Mouse (Mus musculus) limb, embryonic 11.5 days (tissue): Measurements from ENCODE around the gene St6galnac3. TPM values are rescaled to one million over a fixed set of nuclear protein-coding genes. Genes with fewer than 3 reads are reported as not detected.

Experiments
- ATAC-seq: fragments of 200-750 bp; cut with Nextera tagmentation; 2 replicates; pipeline ENCODE4 v1.8.0; 2017; ENCODE audit warnings: low read depth; ENCODE audit not compliant: insufficient number of reproducible peaks, low FRiP score, low TSS enrichment
- DNase-seq: peaks from one replicate; pipeline ENCODE4 v3.0.0-alpha.2; 2015; ENCODE audit warnings: low spot score
- H3K27ac ChIP-seq: fragments of 300-500 bp; sonication (generic); replicated peaks from 2 replicates; pipeline ENCODE4 v1.5.1; 2014; ENCODE audit warnings: low read depth, mild to moderate bottlenecking, low read length
- H3K27me3 ChIP-seq: fragments of 300-500 bp; sonication (generic); 2 replicates; pipeline ENCODE4 v1.6.1; 2014; ENCODE audit warnings: mild to moderate bottlenecking, low read length, mixed read lengths; ENCODE audit not compliant: control insufficient read depth, insufficient read depth
- H3K36me3 ChIP-seq: fragments of 300-500 bp; sonication (generic); 2 replicates; pipeline ENCODE4 v1.6.1; 2014; ENCODE audit warnings: mild to moderate bottlenecking, low read length, moderate library complexity, mixed read lengths; ENCODE audit not compliant: control insufficient read depth, insufficient read depth
- H3K4me1 ChIP-seq: fragments of 300-500 bp; sonication (generic); 2 replicates; pipeline ENCODE4 v1.6.1; 2014; ENCODE audit warnings: low read length, mixed read lengths; ENCODE audit not compliant: control insufficient read depth, insufficient read depth
- H3K4me2 ChIP-seq: fragments of 300-500 bp; sonication (generic); 2 replicates; pipeline ENCODE4 v1.6.1; 2014; ENCODE audit warnings: low read depth, mild to moderate bottlenecking, moderate library complexity; ENCODE audit not compliant: severe bottlenecking
- H3K4me3 ChIP-seq: fragments of 300-500 bp; sonication (generic); 2 replicates; pipeline ENCODE4 v1.5.1; 2014; ENCODE audit warnings: low read depth, low read length
- H3K9ac ChIP-seq: fragments of 300-500 bp; sonication (generic); 2 replicates; pipeline ENCODE4 v1.6.1; 2014; ENCODE audit warnings: mild to moderate bottlenecking, low read length
- H3K9me3 ChIP-seq: fragments of 300-500 bp; sonication (generic); 2 replicates; pipeline ENCODE4 v1.6.1; 2016; ENCODE audit warnings: low read length; ENCODE audit not compliant: control insufficient read depth
- WGBS: fragments of 180-500 bp; shearing (Covaris S2); extraction: QIAGEN DNeasy Blood & Tissue Kit; methylation state at CpG from one replicate; pipeline ENCODE4 v1.1.7; 2014; 5-methylcytosine and 5-hydroxymethylcytosine counted together
- polyA plus RNA-seq: library from polyadenylated mRNA; unstranded; fragments of >200 nt; fragmentation: Nextera tagmentation; extraction: Ambion mirVana; gene quantifications from 2 replicates; pipeline ENCODE4 v1.2.1, GENCODE M21; 2014

The St6galnac3 gene
- polyA plus RNA-seq, 1 experiment from 2014 or later: 51.2 TPM

DNA sequence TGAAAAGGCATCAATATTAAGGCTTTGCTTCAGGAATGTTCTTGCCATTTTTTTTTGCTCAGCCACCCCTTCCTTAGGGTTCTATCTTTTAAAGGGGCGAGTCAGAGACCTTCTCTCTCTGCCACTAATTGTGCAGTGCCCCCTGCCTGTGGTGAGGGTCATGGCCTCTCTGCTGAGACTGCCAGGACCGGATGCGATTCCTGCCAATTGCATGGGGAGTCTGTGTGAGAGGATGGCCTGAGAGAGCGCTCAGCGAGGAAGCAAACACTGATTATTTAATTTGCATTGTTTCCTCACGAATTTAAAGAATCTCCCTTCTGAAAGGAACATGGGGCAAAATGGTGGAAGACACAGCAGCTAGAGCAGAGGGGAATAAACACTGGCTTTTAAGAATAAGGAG is 548.6 kb downstream of the St6galnac3 start:
- Histone ChIP-seq H3K4me3 (no peak overlapping the region), H3K9ac (no peak overlapping the region), H3K9me3 (no peaks in the 10 kb centered on the region), H3K27ac (no peak overlapping the region), H3K36me3 (no peaks in the 10 kb centered on the region), H3K27me3 (no peaks in the 10 kb centered on the region), H3K4me1 (no peaks in the 10 kb centered on the region), H3K4me2 (no peak overlapping the region)
- DNase-seq (no peak), ATAC-seq (no peak)
- 62% methylated on average over 6 of the region's 6 CpGs for WGBS

DNA sequence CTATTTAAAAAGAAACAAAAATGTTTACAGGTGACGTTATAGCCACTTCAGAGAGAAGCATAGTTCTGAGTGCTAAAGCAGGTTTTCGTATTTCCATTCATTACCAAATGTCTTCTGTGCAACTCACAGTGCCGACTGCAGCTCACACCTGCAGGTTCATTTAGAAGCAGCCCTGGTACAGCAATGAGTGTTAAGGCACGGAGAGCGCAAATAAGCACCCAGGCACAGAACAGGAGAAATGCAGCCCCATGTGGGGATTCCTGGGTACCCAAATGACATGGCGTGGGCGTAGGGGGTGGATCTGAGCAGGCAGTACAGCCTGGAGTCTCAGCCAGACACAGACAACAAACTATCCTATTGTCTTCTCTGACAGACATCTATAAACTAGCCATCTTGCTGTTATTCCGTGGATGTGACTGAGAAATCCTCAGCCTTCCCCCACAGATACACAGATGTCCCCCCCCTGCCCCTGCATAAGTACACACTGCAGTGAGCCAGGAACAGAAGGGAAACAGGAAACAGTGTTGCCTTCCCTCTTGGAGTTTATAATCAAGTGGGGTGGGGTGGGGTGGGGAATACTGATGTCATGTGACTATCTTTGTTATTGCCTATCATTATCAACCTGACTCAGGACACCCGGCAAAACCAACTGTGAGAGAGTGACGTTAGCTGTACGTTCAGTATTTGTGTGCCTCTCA is 550.5 kb downstream of the St6galnac3 start:
- Histone ChIP-seq H3K4me2 (no peak overlapping the region), H3K27ac (no peak overlapping the region), H3K27me3 (no peaks in the 10 kb centered on the region), H3K9me3 (no peaks in the 10 kb centered on the region), H3K9ac (no peak overlapping the region), H3K36me3 (no peaks in the 10 kb centered on the region), H3K4me1 (no peaks in the 10 kb centered on the region), H3K4me3 (no peak overlapping the region)
- DNase-seq (no peak), ATAC-seq (no peak)
- 84% methylated on average over 11 of the region's 11 CpGs for WGBS

DNA sequence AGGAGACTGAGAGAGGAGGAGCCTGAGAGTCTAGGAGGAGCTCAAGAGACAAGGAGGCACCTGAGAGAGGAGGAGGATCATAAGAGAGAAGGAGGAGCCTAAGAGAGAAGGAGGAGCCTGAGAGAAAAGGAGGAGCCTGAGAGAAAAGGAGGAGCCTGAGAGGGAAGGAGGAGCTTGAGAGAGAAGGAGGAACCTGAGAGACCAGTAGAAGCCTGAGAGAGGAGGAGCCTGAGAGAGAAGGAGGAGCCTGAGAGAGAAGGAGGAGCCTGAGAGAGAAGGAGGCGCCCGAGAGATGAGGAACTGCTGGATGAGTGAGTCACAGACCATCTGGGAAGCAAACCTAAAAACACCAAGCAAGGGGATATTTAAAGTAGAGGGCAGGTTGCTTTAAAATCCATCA is 551.4 kb downstream of the St6galnac3 start:
- H3K27me3 ChIP-seq: no peaks in the 10 kb centered on the region
- DNase-seq (no peak), ATAC-seq (no peak)
- H3K4me1 ChIP-seq: no peaks in the 10 kb centered on the region
- WGBS: 85% methylated on average over 2 of the region's 2 CpGs
- H3K27ac ChIP-seq: no peak overlapping the region
- H3K4me2 ChIP-seq: no peak overlapping the region
- H3K9ac ChIP-seq: no peak overlapping the region
- no peak overlapping the region for H3K4me3 ChIP-seq
- no peaks in the 10 kb centered on the region for H3K9me3 ChIP-seq
- H3K36me3 ChIP-seq: no peaks in the 10 kb centered on the region

DNA sequence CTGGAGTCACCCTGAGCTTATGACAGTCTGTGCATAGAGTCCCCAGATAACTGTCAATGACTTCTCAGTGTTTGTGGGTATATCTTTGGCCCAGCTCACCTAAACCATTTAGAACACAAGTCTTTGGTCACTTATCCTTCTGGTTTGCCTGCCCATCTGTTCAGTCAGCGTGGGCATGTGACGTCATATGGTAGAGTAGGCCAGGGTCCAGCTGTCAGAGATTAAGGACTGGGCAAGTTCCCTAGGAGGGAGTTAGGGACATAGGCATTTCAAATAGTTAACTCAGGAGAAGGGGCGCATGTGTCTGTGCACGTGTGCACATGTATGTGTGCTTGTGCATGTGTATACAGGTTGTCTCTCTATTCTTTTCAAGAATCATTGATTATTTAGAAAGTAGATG is 554.8 kb downstream of the St6galnac3 start:
- Histone ChIP-seq H3K27me3 (no peaks in the 10 kb centered on the region), H3K27ac (no peak overlapping the region), H3K4me3 (no peak overlapping the region), H3K36me3 (no peaks in the 10 kb centered on the region), H3K9me3 (no peaks in the 10 kb centered on the region), H3K4me1 (no peaks in the 10 kb centered on the region), H3K4me2 (no peak overlapping the region), H3K9ac (no peak overlapping the region)
- no peak for DNase-seq
- WGBS: 86% methylated on average over 4 of the region's 4 CpGs
- no peak for ATAC-seq

DNA sequence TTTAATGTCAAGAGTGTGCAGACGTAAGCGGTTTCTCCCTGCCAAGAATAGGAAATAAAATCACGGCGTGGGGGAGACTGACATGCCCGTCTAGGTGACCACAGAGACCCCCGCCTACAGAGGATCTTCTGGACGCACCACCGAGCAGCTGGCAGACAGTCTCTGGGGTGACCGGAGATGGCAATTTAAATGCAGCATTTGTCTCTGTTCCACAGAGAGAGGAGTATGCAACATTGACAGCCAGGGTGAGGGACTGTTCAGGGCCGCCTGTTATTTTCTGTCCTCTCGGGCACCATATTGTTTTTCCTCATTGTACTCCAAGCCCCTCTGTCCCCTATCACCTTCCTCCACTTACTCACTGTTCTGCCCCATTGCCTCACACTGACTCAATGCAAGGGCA is 555.2 kb downstream of the St6galnac3 start:
- WGBS: 91% methylated on average over 11 of the region's 11 CpGs

DNA sequence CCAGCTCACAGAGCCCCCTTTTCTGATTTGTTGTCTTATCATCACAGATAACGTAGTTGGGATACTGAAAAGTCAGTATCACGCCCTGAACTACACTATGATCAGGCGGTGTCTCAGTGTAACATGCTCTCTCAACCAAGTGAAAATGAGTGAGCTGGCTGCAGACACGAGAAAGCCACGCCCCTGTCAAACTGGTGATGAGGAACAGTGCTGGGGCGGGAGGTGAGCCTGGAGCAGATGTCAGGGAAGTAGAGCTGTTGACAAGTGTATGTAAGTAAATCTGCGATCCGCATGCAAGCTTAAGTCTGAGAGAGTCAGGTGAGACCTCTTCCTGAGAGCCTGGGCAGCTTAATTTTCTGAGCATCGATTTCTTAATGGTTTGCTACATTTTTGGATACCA is 563.3 kb downstream of the St6galnac3 start:
- Histone ChIP-seq H3K4me3 (no peak overlapping the region), H3K27ac (no peak overlapping the region), H3K4me1 (peaks cover 3% of the 10 kb centered on the region; the same call in 1 of the 2 replicates), H3K9ac (no peak overlapping the region), H3K9me3 (no peaks in the 10 kb centered on the region), H3K36me3 (no peaks in the 10 kb centered on the region), H3K27me3 (no peaks in the 10 kb centered on the region), H3K4me2 (no peak overlapping the region)
- 51% methylated on average over 9 of the region's 9 CpGs for WGBS
- no peak for DNase-seq
- no peak for ATAC-seq

More for the DNA sequence above, 555.2 kb downstream of the St6galnac3 start:
- H3K9ac ChIP-seq: no peak overlapping the region
- no peak for ATAC-seq
- no peaks in the 10 kb centered on the region for H3K36me3 ChIP-seq
- no peak overlapping the region for H3K4me2 ChIP-seq
- no peaks in the 10 kb centered on the region for H3K4me1 ChIP-seq
- no peaks in the 10 kb centered on the region for H3K9me3 ChIP-seq
- H3K27me3 ChIP-seq: no peaks in the 10 kb centered on the region
- H3K4me3 ChIP-seq: no peak overlapping the region
- no peak overlapping the region for H3K27ac ChIP-seq
- DNase-seq: no peak

DNA sequence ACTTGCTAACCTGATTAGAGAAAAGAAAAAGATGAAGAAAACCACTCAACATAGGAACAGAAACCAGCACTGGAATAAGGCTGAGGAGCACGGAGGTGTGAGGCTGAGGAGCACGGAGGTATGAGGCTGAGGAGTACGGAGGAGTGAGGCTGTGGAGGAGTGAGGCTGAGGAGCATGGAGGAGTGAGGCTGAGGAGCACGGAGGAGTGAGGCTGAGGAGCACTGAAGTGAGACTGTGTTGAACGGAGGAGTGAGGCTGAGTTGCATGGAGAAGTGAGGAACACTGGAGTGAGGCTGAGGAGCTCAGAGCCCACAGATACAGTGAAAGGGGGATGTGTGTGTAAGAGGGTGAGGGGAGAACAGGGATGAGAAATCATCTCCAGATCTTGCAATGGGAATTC is 564.3 kb downstream of the St6galnac3 start:
- Histone ChIP-seq H3K4me2 (no peak overlapping the region), H3K27me3 (no peaks in the 10 kb centered on the region), H3K9me3 (no peaks in the 10 kb centered on the region), H3K27ac (no peak overlapping the region), H3K9ac (no peak overlapping the region), H3K4me3 (no peak overlapping the region), H3K4me1 (peaks cover 3% of the 10 kb centered on the region; the same call in 1 of the 2 replicates), H3K36me3 (no peaks in the 10 kb centered on the region)
- DNase-seq (no peak), ATAC-seq (no peak)
- WGBS: 90% methylated on average over 5 of the region's 5 CpGs

DNA sequence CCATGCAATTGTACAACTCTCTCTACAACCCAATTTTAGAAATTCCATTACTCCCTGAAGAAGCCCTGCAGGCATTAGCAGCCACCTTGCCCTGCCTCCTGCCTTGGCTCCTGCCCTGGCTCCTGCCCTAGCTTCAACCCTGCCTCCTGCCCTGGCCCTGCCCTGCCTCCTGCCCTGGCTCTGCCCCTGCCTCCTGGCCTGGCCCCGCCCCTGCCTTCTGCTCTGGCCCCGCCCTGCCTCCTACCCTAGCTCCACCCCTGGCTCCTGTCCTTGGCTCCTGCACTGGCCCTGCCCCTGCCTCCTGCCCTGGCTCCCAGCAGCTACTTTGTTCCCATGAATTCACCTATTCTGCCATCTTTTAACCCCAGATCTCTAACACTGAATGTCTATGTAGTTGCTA is 576.1 kb downstream of the St6galnac3 start:
- DNase-seq: peak; percentile 32
- WGBS: 11% methylated on average over 2 of the region's 2 CpGs
- Histone ChIP-seq H3K4me2 (no peak overlapping the region), H3K4me3 (no peak overlapping the region), H3K36me3 (no peaks in the 10 kb centered on the region), H3K27ac (no peak overlapping the region), H3K27me3 (no peaks in the 10 kb centered on the region), H3K9me3 (no peaks in the 10 kb centered on the region), H3K4me1 (no peaks in the 10 kb centered on the region), H3K9ac (no peak overlapping the region)
- no peak for ATAC-seq
